Mouse (Mus musculus) cortical plate, adult 2 months (tissue): Measurements from ENCODE around the gene Mybpc3.

Source experiments
- CTCF ChIP-seq: fragments of 200-500 bp; IDR thresholded peaks from 2 replicates; pipeline ENCODE4 v1.5.1; 2011; ENCODE audit warnings: mild to moderate bottlenecking, control low read depth, low read length; ENCODE audit not compliant: insufficient read depth; ENCODE audit errors: extremely low read depth
- POLR2A ChIP-seq: fragments of 200-500 bp; IDR thresholded peaks from 2 replicates; pipeline ENCODE4 v1.6.1; 2011; ENCODE audit warnings: mild to moderate bottlenecking, low read length, control low read depth; ENCODE audit not compliant: insufficient read depth; ENCODE audit errors: extremely low read depth

DNA sequence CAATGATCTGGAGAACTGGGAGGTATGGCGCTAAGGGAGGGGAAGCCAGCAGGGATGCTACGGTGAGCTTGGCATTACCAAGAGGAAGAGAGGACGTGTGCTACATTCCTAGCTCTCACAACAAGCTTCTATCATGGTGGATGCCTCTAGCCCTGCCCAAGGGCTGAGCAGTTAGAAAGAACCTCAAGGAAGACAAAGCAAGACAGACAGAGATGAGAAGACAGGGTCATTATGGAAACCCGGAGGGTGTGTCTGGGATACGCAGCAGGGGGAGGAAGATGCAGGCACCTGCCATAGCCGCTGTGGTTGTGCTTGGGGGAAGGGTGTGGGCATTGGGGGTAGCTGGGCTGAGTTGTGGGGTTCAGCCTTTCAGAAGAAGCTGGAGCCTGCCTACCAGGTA lies 5.6 kb downstream of the Mybpc3 start:
- TF ChIP-seq CTCF, result no peak
- TF ChIP-seq POLR2A, result no peak
